Mouse (Mus musculus) 3T3-L1 (cell line): ENCODE measurements around the gene Crb1.
A peak's percentile ranks its signal among the peaks of the same experiment; 100 is the strongest.
"Not testable (repeated sequence)": the region's sequence is repeated elsewhere in the genome, so short reads cannot be mapped to it uniquely, and the experiment has no call there.

ENCODE experiments used
- DNase-seq: peaks from one replicate; pipeline ENCODE4 v3.0.0-alpha.2; 2015; ENCODE audit warnings: low read depth, low spot score

Gene Crb1

GRCm38 (mm10) chr1:139328811-139329210 is 48.1 kb downstream of the Crb1 start:
- DNase-seq = no peak

- DNase-seq = no peak
Observed at GRCm38 (mm10) chr1:139328286-139328685, 48.6 kb downstream of the Crb1 start.

GRCm38 (mm10) chr1:139325378-139325777 is 51.5 kb downstream of the Crb1 start:
- no peak for DNase-seq

- DNase-seq = no peak
Observed at GRCm38 (mm10) chr1:139319798-139320197, 57.1 kb downstream of the Crb1 start.

GRCm38 (mm10) chr1:139314297-139314874 is 62.5 kb downstream of the Crb1 start:
- DNase-seq = peak; percentile 39

- DNase-seq = no peak
Observed at GRCm38 (mm10) chr1:139308915-139309314, 68.0 kb downstream of the Crb1 start.

GRCm38 (mm10) chr1:139302519-139302918 is 74.4 kb downstream of the Crb1 start:
- DNase-seq = not testable (repeated sequence)

- DNase-seq = no peak
Observed at GRCm38 (mm10) chr1:139301830-139302229, 75.1 kb downstream of the Crb1 start.

- no peak for DNase-seq
Observed at GRCm38 (mm10) chr1:139292023-139292422, 84.9 kb downstream of the Crb1 start.

GRCm38 (mm10) chr1:139291593-139291992 is 85.3 kb downstream of the Crb1 start:
- no peak for DNase-seq

GRCm38 (mm10) chr1:139276619-139277320 is 100.1 kb downstream of the Crb1 start:
- peak; percentile 43 for DNase-seq

- peak; percentile 89 for DNase-seq
Observed at GRCm38 (mm10) chr1:139267844-139268243, 109.1 kb downstream of the Crb1 start.

- DNase-seq = no peak
Observed at GRCm38 (mm10) chr1:139264245-139264644, 112.7 kb downstream of the Crb1 start.

GRCm38 (mm10) chr1:139263158-139263557 is 113.7 kb downstream of the Crb1 start:
- peak; percentile 44 for DNase-seq

GRCm38 (mm10) chr1:139255581-139255980 is 121.3 kb downstream of the Crb1 start:
- no peak for DNase-seq

- no peak for DNase-seq
Observed at GRCm38 (mm10) chr1:139252041-139252440, 124.9 kb downstream of the Crb1 start.

GRCm38 (mm10) chr1:139249159-139249558 is 127.7 kb downstream of the Crb1 start:
- DNase-seq = no peak

GRCm38 (mm10) chr1:139246723-139247380 is 130.0 kb downstream of the Crb1 start:
- DNase-seq = no peak

GRCm38 (mm10) chr1:139236794-139237193 is 140.1 kb downstream of the Crb1 start:
- no peak for DNase-seq

GRCm38 (mm10) chr1:139234611-139235568 is 142.0 kb downstream of the Crb1 start:
- no peak for DNase-seq

- DNase-seq = peak; percentile 14
Observed at GRCm38 (mm10) chr1:139232636-139233035, 144.3 kb downstream of the Crb1 start.
